Mouse (Mus musculus): ENCODE data around the gene Lrrc45.

DNA sequence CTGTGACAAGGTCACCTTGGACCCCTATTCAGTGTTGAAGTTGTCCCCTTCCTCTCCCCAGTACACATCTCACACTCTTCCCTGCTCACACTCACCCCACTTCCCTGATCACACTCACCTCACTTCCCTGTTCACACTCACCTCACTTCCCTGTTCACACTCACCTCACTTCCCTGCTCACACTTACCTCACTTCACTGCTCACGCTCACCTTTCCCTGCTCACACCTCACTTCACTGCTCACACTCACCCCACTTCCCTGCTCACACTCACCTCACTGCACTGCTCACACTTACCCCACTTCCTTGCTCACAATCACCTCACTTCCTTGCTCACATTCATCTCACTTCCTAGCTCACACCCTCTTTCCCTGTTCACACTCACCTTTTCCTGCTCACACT is 17.7 kb downstream of the Lrrc45 start:
- no peak for TF ChIP-seq CTCF (IDR thresholded peaks at IDR 0.05; ENCODE audit: extremely low read depth, insufficient read length, insufficient replicate concordance, low read depth, low read length)
- no peak for TF ChIP-seq POLR2A (IDR thresholded peaks at IDR 0.05; ENCODE audit: low read depth, low read length)

All from small intestine, adult 2 months (tissue).